Mouse (Mus musculus) mature B cell (primary cell): ENCODE measurements at regions not wholly inside any gene's neighbourhood (a gene's known extent, or its start where the extent isn't known, plus 50 kb on each side); places are given as distances from the start of the nearest gene placed in this dataset.

ENCODE experiments used
- in situ Hi-C: fragments of 300-500 bp; cut with MboI; formaldehyde crosslinking; loops from 2 replicates; pipeline ENCODE4 v1.14.3; 2019

DNA sequence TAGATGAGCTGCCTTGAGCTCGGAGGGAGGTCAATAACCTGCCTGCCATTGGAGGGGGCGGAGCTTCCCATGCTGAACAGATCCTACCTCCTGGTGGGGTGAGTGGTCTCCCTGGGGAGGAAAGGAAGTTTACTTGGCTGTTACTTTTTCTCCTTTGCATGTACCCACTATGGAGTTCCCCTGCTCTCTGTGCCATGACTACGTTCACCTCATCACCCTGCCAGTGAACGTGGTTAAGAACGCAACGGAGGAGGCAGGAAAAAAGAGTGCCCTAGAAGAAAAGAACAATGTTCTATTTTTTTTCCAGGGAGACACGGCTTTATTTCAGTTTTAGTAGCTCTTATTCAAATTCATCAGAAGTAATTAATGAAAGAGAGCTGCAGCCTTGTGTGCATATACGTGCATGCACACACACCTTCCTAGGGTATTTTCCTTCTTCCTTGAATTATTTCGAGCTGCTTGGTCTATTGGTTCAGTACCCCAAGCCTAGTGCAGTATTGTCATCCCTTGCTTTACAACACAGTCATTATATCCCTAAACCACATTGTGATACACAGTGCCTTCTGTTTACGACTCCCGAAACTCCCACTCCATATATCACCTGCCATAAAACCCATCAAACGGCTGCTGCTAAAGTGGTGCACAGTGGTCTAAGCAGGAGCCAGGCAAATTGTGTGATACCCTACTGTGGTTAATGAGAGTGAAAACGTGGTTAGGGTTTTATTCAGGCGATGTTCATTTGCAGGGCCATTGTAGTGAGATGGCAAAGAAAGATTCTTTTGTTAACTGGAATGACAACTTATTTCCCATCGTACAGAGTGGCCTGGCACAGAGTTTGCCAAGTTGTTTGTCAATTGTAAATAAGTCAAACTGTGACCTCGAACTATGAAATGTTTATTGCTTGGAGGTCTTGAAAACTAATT is 608.0 kb downstream of the Bcl11a start:
- in situ Hi-C loops = no loop called here

DNA sequence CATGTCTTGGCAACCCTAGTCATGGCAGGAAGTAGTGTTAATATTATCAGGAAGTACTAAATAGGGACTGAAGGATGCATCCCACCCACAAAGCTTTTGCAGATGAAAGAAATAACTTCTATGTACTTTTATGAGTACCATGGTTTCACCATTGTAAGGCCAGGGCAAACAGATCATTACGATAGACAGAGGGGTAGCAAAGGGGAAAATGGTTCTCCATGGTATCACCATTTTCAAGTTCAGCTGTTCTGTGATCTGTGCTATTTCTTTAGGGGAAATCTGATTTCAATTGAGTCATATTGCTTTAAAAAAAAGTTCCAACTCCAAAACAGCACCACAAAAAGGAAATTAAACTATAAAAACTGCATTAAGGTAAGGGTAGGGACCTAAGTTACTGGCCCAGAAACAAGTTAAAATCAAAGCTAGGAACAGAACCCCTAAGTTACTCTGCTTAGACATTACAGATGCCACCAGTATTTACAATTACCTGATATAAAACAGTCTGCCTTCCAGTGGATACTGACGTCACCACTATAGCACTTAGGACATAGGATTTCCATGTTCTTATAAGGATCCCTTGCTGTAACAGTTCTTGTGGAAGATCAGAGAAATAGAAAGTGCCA is 610.4 kb downstream of the Bcl11a start:
- in situ Hi-C loops = no loop called here

DNA sequence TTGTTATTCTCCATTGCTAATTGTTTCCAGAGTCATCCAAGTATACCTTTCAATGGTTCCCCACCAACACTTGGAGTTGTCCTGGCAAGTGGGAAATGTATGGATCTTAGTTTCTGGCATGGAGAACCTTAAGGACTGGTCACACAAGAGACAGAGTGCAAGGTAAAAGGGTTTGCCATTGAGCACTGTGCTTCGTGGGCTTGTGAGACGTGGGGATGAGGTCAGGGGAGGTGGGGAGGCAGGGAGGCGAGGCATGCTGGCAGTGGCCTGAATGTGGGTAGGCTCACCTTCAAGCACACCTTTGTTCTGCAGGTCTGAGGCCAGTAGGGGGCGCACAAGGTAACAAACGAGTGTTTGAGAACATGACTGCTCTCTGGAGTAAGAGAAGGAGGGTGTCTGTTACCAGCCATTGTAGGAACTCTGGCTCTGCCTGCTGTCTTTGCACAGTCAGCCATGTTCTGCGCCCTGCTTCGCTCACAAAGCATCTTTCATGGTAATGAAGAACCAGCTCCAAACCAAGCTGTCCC is 612.0 kb downstream of the Bcl11a start:
- in situ Hi-C loops = no loop called here

DNA sequence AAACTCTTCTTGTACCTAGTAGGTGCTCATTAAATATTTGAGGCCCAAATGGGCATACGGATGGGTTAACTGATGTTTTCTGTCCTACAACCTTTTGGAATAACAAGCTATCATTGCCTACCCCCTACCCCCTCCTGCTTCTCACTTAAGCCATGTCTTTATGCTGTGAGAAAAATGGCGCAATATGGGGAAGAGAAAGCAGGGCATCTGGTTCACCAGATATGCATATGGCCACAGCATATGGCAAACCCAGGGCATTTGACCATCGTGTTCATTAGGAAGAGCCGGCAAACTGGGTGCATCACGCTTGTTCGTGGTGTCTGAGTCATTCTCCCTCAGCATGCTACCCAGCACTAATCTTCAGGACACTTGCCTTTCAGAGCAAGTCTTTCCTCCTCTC is 616.1 kb downstream of the Bcl11a start:
- in situ Hi-C loops = no loop called here

DNA sequence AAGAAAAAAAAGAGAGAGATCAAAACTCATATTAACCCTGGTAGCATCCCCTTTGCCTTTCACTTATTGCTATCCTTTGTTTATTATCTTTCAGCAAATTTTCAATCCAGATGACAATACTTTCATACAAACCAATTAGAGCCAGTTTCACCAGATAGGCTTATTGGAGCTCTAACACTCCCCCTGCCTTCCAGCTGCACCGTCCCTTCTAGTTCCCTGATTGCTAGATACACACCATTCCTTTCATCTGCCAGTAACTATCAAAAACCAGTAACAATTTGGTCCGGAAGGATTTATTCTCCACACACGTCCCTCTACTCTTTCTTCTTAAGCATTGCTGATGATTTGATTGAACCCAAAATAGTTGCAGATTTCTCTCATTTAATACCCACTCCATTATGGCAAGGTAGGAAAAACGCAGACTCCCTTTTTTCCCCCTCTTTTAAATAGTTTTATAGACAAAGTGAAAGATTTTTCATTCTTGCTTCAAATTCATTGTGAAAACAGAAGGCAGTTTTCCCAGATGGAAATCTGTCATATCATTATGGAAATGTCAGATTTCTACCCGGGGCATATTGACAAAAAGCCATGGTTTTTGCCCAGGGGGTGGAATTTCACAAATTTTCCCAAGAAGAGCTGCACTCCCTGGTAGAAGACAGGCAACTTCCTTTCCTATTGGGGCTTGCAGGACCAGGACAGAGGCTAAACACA is 617.3 kb downstream of the Bcl11a start:
- in situ Hi-C loops = no loop called here

DNA sequence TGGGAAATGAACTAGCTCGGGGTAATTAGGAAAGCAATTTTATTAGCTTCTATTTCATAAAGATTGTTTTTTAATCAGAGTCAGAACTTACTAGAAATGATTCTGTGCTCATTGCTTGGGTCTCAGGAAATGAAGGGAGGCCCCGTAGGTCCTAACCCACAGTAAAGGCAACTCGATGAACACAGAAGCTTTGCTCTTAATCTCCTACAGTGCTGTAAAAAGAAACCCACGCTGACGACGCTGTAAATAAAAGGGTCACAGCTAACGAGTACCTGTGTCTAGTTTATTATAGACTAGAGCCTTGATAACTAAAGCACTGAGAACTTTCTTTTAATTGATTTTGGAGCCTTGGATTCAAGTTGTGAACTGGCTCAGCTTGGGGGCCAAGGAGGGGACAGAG is 618.7 kb downstream of the Bcl11a start:
- in situ Hi-C loops = no loop called here

DNA sequence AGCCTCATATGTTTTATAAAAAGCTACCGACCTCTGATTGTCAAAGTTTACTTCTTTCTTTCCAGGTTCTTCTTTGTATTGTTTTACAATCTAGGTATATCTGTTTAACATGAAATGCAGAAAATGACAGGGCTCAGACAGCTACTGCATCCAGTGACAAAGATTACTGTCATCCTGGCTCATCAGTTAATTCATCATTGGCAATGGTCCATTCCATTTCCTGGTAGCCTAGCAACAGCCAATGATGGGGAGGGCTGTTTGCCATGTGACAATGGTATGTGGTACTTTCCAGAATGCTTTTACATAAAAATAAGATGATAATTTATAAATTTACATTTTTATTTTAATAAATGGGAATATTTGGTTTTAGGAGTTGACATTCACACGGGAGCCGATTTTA is 630.9 kb downstream of the Bcl11a start:
- in situ Hi-C loops = no loop called here

DNA sequence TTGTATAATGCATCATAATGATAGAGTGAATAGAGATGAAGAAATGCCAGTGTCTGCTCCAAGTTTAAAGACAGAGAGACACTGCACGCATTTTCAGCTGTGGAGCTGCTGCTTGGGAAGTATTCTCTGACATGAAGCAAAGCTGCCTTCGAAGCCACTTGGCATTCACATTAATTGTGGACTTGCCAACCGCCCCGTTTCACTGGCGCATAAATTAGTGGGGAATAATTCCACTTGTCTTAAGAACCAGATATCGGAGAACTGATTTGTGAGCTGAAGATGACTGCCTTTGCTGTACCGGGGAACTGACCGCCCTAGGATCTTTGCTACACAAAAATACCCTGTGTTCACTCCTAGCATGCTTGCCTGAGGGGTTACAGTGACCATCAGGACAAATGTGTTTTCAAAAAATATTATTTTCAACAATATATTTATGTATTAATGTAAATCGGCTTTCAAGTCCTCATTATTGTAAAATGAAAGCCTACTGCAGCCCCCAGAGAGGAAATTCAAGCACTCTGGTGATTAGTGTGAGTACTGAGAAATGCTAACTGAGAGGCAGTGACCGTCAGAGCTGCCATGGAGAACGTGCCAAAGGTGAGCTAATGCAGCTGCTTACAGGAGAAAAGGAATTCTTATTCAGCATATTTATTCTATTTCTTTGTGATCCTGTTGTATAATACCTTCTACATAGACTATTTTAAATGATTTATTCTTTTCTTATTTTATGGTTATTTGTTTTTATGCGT is 638.9 kb downstream of the Bcl11a start:
- in situ Hi-C loops = no loop called here

DNA sequence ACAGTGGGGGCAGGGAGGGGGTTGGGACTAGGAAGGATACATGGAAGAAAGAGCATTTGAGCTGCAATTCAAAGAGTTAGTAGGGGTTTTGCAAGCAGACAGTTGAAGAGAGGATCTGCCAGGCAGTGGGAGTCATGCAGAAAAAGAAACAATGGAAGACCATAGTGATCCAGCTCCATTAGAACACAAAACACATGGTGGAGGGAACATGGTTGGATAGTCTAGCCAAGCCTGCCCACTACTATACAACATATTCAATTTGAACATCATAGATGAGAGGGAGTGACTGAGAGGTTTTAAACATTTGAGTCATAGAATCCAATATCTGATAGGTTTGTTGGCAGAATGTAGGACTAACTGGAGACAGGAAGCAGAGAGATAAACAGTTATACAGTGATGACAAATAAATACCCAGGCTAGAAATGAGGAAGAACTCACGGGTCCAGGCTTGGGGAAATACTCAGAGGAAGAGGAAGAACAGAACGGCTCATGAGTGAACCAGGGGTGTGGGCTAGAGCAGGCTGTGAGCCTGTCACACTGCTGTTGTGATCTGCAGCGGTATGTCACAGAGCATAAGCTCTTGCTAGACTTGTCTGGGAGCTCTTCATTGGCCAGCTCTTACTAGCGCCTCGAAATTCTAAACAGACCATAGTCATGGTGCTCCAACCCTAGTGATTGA is 646.5 kb downstream of the Bcl11a start:
- in situ Hi-C loops = no loop called here

DNA sequence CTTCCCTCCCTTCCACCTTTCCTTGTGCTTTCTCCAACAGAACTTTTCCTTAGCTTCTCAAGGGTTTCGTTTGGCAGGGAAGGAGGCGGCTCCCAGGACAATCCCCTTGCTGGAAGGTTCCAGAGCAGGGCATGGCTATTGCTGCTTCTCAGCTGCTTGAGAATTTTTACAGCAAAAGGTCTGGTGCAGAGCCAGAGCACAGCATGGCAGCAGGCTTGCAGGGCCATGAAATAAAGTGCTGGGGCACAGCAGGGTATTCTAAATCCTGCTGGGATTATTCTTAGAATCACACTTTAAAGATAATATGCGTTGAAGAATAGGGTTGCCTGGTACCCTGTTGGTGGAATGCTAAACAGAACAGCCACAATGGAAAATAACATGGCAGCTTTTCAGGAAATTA is 648.5 kb downstream of the Bcl11a start:
- in situ Hi-C loops = no loop called here

DNA sequence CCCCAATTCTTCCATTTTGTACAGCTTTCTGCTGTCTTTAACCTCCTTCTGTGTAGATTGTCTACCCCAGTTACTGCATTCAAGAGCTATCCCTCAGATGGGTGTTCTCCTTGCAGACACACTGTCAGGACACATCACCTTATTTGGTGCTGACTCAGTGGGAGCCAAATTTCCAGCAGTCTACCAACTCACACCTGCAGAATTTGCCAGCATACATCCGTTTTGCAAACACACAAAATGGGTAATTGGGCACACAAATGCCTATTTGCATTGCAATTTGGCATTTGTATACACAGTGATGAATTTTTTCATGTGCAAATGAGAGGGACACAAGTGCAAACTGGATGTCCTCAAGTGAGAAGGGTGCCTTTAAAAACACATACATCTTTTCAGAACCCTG is 649.5 kb downstream of the Bcl11a start:
- in situ Hi-C loops = no loop called here

DNA sequence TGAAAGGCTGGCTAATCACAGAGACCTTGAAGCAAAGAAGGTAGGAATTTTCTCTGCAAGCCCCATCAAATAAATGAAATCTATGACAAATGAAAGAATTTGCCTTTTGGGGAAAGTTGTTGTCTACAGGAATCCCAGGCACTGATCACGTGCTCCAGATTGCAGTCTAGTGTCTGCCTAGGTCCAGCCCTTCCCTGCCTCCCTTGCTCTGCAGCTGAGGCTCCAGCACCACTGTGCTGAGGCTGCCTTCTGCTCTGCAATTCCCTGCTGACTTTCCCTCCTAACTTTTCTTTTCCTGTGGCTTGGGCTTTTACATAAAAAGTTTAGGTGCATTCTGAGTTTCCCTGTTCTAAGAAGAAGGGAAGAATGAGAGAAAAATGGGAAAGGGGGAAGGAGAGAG is 653.6 kb downstream of the Bcl11a start:
- in situ Hi-C loops = no loop called here

DNA sequence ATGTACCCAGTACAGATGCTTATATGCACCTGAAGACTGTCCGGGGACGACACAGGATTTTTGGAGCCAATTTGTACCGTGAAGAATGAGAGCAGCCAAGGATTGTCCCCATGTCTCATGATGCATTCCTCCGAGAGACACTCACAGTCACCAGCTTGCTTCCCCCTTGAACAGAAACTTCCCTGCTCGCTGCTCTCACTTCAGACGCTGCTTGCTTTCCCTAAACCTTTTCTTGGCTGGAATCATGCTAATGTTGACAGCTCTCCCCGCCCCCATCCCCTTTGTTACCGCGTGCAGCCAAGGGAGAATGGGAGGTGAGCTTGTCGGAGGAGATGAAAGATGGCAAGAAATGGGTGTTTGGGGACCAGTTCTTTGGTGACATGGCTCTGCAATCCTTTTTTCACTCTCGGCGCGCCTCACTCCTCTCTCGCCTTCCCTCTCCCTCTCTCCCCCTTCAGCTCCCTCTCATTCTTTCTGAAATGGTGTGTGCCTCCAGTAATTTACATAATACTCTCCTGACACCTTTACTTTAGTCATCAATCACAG is 661.9 kb downstream of the Bcl11a start:
- in situ Hi-C loops = no loop called here

DNA sequence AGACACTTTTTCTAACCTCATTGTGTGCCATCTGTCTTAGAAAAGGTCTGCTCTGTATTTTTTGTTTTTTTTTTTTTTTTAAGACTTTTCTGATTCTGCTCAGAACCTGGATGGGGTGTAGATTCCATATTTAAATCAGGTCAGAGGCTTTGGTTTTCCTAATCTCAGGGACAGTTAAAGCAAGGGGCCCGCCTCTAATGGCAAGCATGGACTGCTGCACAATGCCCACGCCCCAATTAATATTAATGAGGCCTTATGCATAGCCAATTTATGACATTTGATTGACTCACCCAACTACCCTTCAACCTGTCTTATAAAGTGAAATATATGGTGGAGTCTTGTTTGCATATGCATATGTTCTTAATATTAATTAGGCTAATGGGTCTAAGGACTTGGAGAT is 662.6 kb downstream of the Bcl11a start:
- in situ Hi-C loops = no loop called here

DNA sequence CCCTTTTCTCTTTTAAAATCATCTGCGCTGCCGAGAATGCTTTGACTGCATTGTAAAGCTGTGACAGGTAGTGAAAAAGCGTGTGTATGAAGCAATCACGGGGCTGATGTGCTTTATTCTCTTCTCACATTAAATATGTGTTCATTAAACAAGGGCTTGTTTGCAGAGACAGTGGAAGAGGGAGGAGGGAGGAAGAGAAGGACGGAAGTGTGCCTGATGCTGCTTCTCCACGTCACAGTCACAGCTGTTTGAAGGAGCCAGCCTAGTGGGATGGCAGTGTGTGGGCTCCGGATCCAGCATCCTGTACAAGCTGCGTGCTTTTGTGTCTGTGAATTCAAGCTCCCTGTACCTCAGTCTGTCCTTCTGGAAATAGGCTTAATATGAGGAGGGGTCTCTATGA is 664.7 kb downstream of the Bcl11a start:
- in situ Hi-C loops = no loop called here

DNA sequence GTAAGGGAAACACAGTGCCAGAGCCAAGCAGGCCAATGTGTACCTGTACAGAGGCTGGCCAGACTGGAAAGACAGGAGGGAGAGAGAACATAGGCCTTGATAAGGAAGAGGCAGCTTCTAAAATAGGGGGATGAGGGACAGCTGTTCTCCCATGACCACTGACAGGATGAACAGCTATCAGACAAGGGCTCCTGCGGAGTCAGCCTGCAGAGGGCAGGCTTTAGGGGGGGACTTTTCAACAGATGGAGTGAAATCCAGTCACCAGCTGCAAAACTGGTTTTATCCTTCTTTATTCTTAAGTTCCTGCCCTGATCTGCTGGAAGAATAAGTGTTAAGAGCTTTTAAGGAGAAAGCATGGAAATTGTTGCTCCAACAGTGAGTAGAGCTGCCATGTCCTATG is 665.6 kb downstream of the Bcl11a start:
- in situ Hi-C loops = no loop called here

DNA sequence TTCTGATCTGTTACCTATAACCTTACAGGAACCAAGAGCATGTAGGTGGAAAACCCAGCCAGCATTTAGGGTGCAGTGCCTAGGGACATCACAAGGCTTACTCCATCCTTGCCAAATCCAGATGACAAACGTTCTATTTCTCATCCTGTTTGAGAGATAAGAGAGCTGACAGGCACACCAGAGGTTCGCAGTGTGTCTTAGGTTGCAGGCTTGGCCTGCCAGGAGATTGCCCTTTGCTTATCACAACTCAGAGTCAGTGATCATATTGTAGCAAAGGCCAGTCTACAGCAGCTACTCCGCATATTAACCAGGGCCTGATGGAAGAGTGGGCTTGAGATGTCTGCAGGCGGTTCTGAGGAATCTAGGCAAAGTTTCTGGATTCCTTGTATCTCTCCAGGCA is 668.0 kb downstream of the Bcl11a start:
- in situ Hi-C loops = no loop called here

DNA sequence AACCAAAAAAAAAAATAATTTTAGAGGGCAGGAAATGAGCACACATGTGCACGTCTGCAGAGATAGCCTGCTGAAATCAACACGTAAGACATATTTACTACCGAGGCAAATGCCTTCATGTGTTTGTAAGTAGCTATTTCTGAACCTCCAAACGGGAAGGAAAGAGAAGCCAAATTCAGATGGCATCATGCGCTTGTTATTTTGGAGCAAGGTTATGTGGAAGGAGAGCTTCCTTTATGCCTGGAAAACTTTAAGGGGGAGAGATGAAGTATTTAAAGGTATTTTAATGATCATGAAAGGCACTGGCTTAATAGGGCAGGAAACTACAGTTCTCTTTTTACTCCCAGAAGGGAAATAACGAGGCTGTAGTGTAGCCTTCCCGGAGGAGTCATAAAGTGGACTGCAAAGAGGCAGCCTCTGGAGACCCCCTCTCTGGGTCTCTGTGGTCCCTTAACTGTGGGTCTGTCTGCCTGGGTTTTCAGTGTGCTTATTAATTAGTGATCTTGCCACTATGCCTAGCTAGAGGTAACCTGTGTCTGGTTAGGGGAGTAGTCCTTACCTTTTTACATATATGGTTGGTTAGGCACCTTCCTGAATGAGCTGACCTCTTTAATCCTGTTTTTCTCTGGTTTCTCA is 672.4 kb downstream of the Bcl11a start:
- in situ Hi-C loops = no loop called here

DNA sequence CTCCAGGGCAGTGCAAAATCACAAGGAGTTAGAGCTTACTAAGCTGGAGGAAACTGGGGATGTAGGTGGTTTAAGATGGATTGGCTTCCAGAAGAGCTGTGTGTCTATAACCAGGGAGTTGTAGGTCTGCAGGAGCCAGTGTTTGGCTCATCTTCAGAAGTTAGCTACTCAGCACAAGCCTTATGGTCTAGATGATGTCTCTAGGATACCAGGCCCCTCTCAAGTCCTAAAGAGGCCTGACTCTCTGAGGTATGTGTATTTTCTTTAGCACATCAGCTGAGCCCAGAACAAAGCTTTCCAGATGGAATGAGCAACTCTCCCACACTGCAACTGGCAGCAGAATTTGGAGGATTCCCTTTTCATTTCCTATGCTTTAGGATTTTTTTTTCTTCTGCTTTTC is 680.3 kb downstream of the Bcl11a start:
- in situ Hi-C loops = no loop called here

DNA sequence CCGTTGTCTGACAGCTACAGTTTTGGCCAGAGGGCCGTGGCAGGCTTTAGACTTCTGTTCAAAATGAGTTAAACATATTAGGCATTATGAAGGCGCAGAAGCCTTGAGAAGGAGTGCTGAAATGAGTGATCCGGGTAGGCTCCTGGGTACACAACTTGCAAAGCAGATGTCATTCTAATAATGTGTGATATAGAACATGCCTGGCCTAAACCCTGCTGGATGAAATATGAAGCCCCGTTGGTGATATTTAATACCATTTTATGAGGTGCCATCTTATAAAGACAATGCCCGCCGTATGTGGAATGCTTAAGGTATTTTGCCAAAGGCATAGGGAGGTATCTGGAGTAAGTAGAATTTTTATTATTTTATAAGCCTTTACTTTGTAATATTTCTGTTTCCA is 705.6 kb downstream of the Bcl11a start:
- in situ Hi-C loops = no loop called here

DNA sequence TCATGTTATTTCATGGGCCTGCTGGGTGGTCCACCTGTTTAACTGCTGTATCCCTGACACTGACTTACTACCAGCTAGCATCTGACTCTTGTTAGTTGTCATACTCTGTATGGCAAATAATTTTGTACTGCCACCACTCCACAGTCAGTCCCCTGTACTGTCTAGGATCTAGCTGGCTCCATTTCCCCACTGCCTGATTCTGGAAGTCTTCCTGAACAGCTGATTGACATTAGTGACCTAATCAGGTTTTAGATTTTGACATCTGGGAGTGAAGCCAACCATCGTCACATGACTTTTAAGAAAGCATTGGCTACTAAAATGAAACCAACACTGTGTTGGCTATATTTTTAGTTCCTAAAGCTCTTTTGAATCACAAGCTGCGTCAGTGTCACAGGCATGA is 711.3 kb downstream of the Bcl11a start:
- in situ Hi-C loops = no loop called here
